Mouse (Mus musculus) myocyte (in vitro differentiated cells): ENCODE measurements at regions not wholly inside any gene's neighbourhood (a gene's known extent, or its start where the extent isn't known, plus 50 kb on each side); places are given as distances from the start of the nearest gene placed in this dataset.

Experiments used
- E2F4 ChIP-seq: IDR thresholded peaks from one replicate; pipeline ENCODE4 v1.6.1; 2011; ENCODE audit warnings: mild to moderate bottlenecking, control low read depth, moderate library complexity; ENCODE audit not compliant: insufficient read depth
- MAX ChIP-seq: IDR thresholded peaks from one replicate; pipeline ENCODE4 v1.6.1; 2011; ENCODE audit warnings: low read depth, mild to moderate bottlenecking, control low read depth
- MYOD1 ChIP-seq, 3 experiments: IDR thresholded peaks; one replicate each; pipeline ENCODE4 v1.6.1; 2011; ENCODE audit warnings: control low read depth in 2 of 3, low read depth in 2 of 3, mild to moderate bottlenecking in 2 of 3, moderate library complexity in 1 of 3; ENCODE audit not compliant: insufficient read length in 2 of 3, control insufficient read depth in 1 of 3
- MYOG ChIP-seq, 3 experiments: IDR thresholded peaks; one replicate each; pipeline ENCODE4 v1.6.1; 2011; ENCODE audit warnings: control low read depth in 2 of 3, low read depth in 2 of 3, mild to moderate bottlenecking in 2 of 3; ENCODE audit not compliant: insufficient read length in 2 of 3, control insufficient read depth in 1 of 3, insufficient read depth in 1 of 3
- POLR2A ChIP-seq: IDR thresholded peaks from one replicate; pipeline ENCODE4 v1.6.1; 2011; ENCODE audit warnings: low read depth, mild to moderate bottlenecking, control low read depth, moderate library complexity; ENCODE audit not compliant: insufficient read length
- POLR2AphosphoS2 ChIP-seq: IDR thresholded peaks from one replicate; pipeline ENCODE4 v1.6.1; 2011; ENCODE audit warnings: low read depth, control low read depth; ENCODE audit not compliant: insufficient read length
- REST ChIP-seq: IDR thresholded peaks from one replicate; pipeline ENCODE4 v1.6.1; 2011; ENCODE audit warnings: mild to moderate bottlenecking, control low read depth, moderate library complexity; ENCODE audit not compliant: insufficient read depth, insufficient read length
- TCF12 ChIP-seq: IDR thresholded peaks from one replicate; pipeline ENCODE4 v1.6.1; 2011; ENCODE audit warnings: mild to moderate bottlenecking, control low read depth; ENCODE audit not compliant: poor library complexity, insufficient read depth, severe bottlenecking
- TCF3 ChIP-seq: IDR thresholded peaks from one replicate; pipeline ENCODE4 v1.6.1; 2011; ENCODE audit warnings: low read depth, control low read depth; ENCODE audit not compliant: insufficient read length
- USF1 ChIP-seq: IDR thresholded peaks from one replicate; pipeline ENCODE4 v1.6.1; 2011; ENCODE audit warnings: low read depth, mild to moderate bottlenecking, control low read depth, moderate library complexity

GRCm38 (mm10) chr8:126855056-126855609, 90.5 kb downstream of the Tomm20 start:
- TF ChIP-seq TCF12 (no peak), POLR2A (no peak), USF1 (no peak), REST (no peak), E2F4 (no peak), MYOG (IDR thresholded peaks at IDR 0.05; ENCODE audit: control insufficient read depth in 1 of 3, insufficient read depth in 1 of 3, insufficient read length in 2 of 3, low read depth in 2 of 3) (no peak), MAX (no peak), MYOD1 (IDR thresholded peaks at IDR 0.05; ENCODE audit: control insufficient read depth in 1 of 3, insufficient read length in 2 of 3, low read depth in 2 of 3) (no peak), TCF3 (no peak), POLR2AphosphoS2 (no peak)
